Mouse (Mus musculus) bone marrow, adult 2 months (tissue): ENCODE results near the gene Cuedc2. TPM values are rescaled to one million over a fixed set of nuclear protein-coding genes. Genes with fewer than 3 reads are reported as not detected.

Experiments used
- H3K27ac ChIP-seq: fragments of 200-500 bp; 2 replicates; pipeline ENCODE4 v1.5.1; 2012; ENCODE audit warnings: low read depth, mild to moderate bottlenecking, control low read depth, inconsistent platforms, low read length; ENCODE audit not compliant: control insufficient read depth, poor library complexity, insufficient read depth
- H3K4me1 ChIP-seq: fragments of 200-500 bp; 2 replicates; pipeline ENCODE4 v1.6.1; 2011; ENCODE audit warnings: low read length; ENCODE audit not compliant: control insufficient read depth, insufficient read depth
- H3K4me3 ChIP-seq: fragments of 200-500 bp; replicated peaks from 2 replicates; pipeline ENCODE3; 2011; ENCODE audit warnings: mild to moderate bottlenecking, low read depth, low read length, control low read depth; ENCODE audit not compliant: control insufficient read depth
- CTCF ChIP-seq: fragments of 200-500 bp; IDR thresholded peaks from 2 replicates; pipeline ENCODE4 v1.5.1; 2011; ENCODE audit warnings: low read length, control low read depth; ENCODE audit not compliant: control insufficient read depth, insufficient read depth
- POLR2A ChIP-seq: fragments of 200-500 bp; IDR thresholded peaks from 2 replicates; pipeline ENCODE4 v1.6.1; 2011; ENCODE audit warnings: low read depth, mild to moderate bottlenecking, control low read depth, low read length, borderline replicate concordance; ENCODE audit not compliant: control insufficient read depth
- WGBS: fragments of 180-500 bp; shearing (Covaris S2); methylation state at CpG from one replicate; pipeline ENCODE4 v1.1.7; 2018; 5-methylcytosine and 5-hydroxymethylcytosine counted together
- polyA plus RNA-seq: library from polyadenylated mRNA; stranded (reverse); fragments of >200 nt; gene quantifications from 2 replicates; pipeline ENCODE4 v1.2.4, GENCODE M21; 2011; ENCODE audit warnings: low replicate concordance; ENCODE audit not compliant: missing spikeins, insufficient read depth, insufficient read length

The Cuedc2 gene
- polyA plus RNA-seq, 1 experiment = 161 TPM

DNA sequence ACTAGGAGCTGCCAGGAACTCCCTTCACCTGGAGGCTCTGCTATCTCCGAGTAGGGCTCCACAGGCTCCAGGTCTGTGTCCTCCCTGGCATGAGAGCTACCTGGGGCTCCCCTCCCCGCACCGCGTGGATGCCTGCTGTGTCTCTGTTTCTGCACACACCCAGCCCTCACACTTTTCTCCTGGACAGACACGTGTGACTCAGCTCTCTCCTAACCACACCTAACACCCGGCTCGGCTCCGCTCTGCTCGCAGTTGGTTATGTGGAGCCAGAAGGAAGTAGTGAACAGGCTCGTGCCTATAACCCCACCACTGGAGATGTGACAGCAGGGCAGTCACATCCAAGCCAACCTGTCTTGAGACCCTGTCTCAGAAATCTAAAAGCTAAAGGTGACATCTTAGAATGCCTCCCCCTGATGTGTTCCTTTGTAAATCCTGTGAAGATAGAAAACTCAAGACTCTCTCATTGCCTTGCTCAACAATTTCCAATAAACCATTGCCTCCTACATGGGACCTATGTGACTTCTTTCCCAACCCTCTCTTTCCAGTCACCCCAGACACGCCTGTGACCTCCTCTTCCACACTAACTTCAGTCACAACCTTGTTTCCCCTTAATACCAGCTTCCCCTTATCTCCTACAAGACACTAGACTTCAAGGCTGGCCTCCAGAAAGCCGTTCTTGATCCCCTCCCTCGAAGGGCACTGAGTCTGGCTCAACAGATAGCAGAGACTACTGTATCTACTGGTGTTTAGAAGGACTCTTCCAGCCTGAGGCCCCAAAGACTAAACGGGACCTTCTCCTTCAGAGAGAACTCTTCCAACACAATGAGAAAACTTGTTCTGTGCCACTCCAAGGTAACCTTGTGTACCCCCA, 23.4 kb downstream of the Cuedc2 start:
- H3K4me3 ChIP-seq = no peak overlapping the region
- no peak for TF ChIP-seq CTCF
- TF ChIP-seq POLR2A = no peak
- 5% methylated on average over 14 of the region's 14 CpGs for WGBS
- H3K27ac ChIP-seq = peak overlapping the region; percentile 9
- H3K4me1 ChIP-seq = peaks cover 5% of the 10 kb centered on the region

DNA sequence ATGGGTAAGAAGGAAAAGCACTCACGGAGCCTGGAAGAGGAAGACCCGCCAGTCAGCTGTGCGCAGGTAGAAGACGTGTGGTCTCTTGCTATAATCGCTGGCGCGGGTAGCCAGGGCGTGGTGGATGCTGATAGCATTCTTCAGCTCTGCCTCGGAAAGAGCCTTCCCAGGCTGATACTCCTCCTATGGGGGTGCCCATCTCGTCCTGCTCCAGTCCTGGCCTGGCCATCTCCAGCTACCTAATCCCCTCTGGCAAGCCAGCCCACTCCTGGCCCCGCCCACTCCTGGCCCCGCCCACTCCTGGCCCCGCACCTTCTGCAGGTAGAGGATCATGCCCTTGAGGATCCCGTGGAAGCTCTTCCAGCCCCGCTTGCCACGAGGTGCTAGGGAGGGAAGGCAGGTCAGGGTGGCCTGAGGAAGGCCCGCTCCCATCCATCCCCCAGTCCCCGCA, 24.3 kb downstream of the Cuedc2 start:
- TF ChIP-seq POLR2A (peak; percentile 17; the same call in 1 of the 2 replicates), CTCF (no peak)
- WGBS = 31% methylated on average over 18 of the region's 18 CpGs
- H3K4me3 ChIP-seq = no peak overlapping the region
- peak overlapping the region; percentile 9 for H3K27ac ChIP-seq
- peaks cover 7% of the 10 kb centered on the region for H3K4me1 ChIP-seq

DNA sequence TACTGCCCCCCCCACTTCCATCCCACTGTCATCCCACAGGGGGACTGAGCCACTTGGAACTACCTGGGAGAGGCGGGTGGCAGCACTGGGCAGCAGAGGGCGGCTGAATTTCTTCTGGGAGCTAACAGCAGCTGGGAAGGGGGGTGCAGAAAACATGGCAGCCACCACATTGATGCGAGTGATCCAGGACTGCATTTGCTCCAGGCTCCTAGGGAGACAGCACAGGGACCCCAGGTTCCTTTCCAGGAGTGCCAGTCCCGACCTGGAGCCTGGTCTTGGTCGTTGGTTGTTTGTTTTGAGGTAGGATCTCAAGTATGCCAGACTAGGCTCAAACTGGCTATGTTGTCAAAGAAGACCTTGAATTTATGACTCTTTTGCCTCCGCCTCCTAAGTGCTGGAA, 24.9 kb downstream of the Cuedc2 start:
- TF ChIP-seq CTCF = no peak
- no peak for TF ChIP-seq POLR2A
- Histone ChIP-seq H3K4me3 (no peak overlapping the region), H3K4me1 (peaks cover 7% of the 10 kb centered on the region), H3K27ac (no peak overlapping the region)
- 83% methylated on average over 6 of the region's 6 CpGs for WGBS

DNA sequence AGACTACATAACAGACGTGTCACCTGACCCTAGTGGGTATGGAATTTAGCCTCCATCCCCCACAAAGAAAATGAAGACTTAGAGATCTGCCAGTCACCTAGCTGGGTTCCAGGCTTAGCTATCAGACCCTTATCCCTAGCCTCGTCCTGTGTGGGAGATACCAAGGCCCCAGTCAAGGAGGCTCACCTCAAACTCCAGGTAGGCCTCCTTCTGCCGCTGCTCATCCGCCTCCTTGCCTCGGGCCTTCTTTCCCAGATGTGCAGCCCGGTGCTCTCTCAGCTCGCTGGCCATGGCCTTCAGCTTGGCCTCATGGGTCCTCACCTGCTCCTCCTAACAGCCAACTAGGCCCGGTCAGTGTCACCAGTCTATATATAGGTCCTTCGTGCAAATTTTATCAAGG, 25.4 kb downstream of the Cuedc2 start:
- WGBS = 91% methylated on average over 9 of the region's 9 CpGs
- Histone ChIP-seq H3K4me3 (no peak overlapping the region), H3K27ac (no peak overlapping the region), H3K4me1 (peaks cover 7% of the 10 kb centered on the region)
- no peak for TF ChIP-seq CTCF
- TF ChIP-seq POLR2A = no peak

DNA sequence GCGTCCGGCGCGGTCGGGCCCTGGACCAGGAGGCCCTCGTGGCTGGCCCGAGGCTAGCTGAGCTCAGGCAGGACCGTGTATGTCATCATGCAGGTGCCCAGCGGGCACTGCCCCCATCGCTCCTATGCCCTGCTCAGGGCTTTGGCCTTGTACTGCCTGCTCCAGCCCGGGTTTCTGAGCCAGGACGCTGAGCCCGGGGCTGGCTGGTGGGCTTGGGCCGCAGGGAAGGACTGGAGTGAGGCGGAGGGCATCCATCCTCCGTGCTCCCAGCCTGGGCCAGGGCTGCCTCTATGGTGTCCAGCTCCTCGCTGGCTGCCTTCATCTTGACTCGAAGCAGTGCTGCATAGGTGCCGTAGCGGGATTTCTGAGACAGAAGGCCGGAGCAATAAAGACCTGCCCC, 25.9 kb downstream of the Cuedc2 start:
- H3K27ac ChIP-seq = no peak overlapping the region
- TF ChIP-seq CTCF = no peak
- no peak for TF ChIP-seq POLR2A
- H3K4me3 ChIP-seq = no peak overlapping the region
- H3K4me1 ChIP-seq = peaks cover 7% of the 10 kb centered on the region
- WGBS = 94% methylated on average over 21 of the region's 21 CpGs

DNA sequence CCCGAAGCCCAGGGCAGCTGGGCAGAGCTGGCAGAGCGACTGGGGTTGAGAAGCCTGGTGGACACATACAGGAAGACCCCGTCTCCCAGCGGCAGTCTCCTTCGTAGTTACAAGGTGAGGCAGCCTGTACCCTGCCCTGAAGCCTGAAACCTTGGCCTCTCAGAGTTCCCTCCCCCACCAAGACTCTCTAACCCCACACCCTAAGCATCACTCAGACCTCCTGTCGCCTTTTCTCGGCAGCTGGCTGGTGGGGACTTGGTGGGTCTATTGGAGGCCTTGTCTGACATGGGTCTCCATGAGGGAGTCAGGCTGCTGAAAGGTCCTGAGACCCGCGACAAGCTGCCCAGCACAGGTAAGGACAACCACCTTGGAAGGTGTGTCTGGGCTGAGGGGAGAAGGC, 27.2 kb downstream of the Cuedc2 start:
- Histone ChIP-seq H3K27ac (no peak overlapping the region), H3K4me3 (no peak overlapping the region), H3K4me1 (peaks cover 7% of the 10 kb centered on the region)
- 93% methylated on average over 9 of the region's 9 CpGs for WGBS
- TF ChIP-seq CTCF (no peak), POLR2A (no peak)

DNA sequence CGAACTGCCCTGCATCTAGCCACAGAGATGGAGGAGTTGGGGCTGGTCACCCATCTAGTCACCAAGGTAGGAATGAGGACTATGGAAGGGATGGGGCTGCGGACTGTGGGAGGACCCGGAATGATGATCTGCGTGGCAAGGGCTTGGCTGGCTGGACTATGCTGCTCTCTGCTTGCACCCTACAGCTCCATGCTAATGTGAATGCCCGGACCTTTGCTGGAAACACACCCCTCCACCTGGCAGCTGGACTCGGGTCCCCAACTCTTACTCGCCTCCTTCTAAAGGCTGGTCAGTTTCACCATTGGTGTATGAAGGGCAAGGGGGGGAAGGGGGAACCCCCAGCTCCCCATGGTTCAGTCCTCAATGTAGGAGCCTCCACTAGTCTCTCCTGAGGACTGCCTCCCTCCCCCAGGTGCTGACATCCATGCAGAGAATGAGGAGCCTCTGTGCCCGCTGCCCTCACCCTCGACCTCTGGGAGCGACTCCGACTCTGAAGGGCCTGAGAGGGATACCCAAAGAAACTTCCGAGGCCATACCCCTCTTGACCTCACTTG, 28.1 kb downstream of the Cuedc2 start:
- peaks cover 5% of the 10 kb centered on the region for H3K4me1 ChIP-seq
- no peak overlapping the region for H3K4me3 ChIP-seq
- TF ChIP-seq CTCF = no peak
- TF ChIP-seq POLR2A = peak; percentile 15; the same call in 1 of the 2 replicates
- 93% methylated on average over 12 of the region's 12 CpGs for WGBS
- no peak overlapping the region for H3K27ac ChIP-seq

DNA sequence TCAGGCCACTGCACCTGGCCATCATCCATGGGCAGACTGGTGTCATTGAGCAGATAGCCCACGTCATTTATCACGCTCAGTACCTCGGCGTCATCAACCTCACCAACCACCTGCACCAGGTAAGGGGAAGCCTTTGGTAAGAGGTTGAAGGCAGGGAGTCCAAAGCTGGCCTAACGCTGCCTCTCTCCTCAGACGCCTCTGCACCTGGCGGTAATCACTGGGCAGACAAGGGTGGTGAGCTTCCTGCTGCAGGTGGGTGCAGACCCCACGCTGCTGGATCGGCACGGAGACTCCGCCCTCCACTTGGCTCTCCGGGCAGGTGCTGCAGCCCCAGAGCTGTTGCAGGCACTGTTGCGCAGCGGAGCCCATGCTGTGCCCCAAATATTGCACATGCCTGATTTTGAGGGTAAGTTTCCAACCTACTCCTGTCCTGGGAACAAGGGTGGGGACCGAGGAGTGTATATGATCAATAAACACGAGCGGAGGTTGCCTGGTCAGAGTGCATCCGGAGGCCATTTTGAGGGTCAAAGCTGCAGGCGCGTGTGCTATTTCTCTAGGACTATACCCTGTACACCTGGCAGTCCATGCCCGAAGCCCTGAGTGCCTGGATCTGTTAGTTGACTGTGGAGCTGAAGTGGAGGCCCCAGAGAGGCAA, 28.7 kb downstream of the Cuedc2 start:
- TF ChIP-seq CTCF = no peak
- peaks cover 5% of the 10 kb centered on the region for H3K4me1 ChIP-seq
- no peak overlapping the region for H3K4me3 ChIP-seq
- WGBS = 86% methylated on average over 21 of the region's 21 CpGs
- no peak overlapping the region for H3K27ac ChIP-seq
